Mouse (Mus musculus) liver, postnatal 0 days (tissue): ENCODE measurements around the gene Ugt3a1.

Experiments used
- CTCF ChIP-seq: sonication (generic); IDR thresholded peaks from 2 replicates; pipeline ENCODE4 v1.5.1; 2016; ENCODE audit warnings: antibody characterized with exemption, low read depth
- EP300 ChIP-seq: IDR thresholded peaks from 2 replicates; pipeline ENCODE4 v1.6.1; 2016; ENCODE audit warnings: antibody characterized with exemption, low read depth, mild to moderate bottlenecking

DNA sequence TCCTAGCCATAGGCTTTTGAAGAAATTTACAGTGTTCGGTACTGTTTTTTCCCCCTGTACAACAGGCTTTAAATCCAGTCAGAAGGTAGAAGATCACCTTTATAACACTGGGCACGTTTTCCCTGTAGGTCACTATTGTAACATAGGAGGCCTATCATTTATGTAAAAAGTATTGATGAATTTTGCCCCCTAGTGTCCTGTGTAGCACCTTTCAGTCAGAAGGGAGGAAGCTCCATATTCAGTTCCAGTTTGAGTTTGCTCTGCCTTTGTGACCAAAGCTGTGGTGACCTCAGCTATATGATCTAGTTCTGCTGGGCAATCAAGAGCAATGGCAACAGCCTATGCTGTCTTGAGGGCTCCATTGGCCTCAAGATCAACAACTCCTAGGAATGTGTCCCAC is 13.0 kb downstream of the Ugt3a1 start:
- TF ChIP-seq CTCF (no peak), EP300 (no peak)
